Mouse (Mus musculus): ENCODE measurements around the gene Prm1. TPM values are rescaled to one million over a fixed set of nuclear protein-coding genes. Genes with fewer than 3 reads are reported as not detected.

The Prm1 gene
- total RNA-seq, 2 experiments from 2014 or later = not detected

GRCm38 (mm10) chr16:10783451-10783850 is 22.2 kb downstream of the Prm1 start:
- DNase-seq (ENCODE audit: low spot score in 2 of 2) = no peak

- DNase-seq (ENCODE audit: low spot score in 2 of 2) = no peak
Observed at GRCm38 (mm10) chr16:10783152-10783434, 22.5 kb downstream of the Prm1 start.

- DNase-seq (ENCODE audit: low spot score in 2 of 2) = no peak
Observed at GRCm38 (mm10) chr16:10782377-10783151, 23.1 kb downstream of the Prm1 start.

- DNase-seq (ENCODE audit: low spot score in 2 of 2) = no peak
Observed at GRCm38 (mm10) chr16:10781862-10782371, 23.7 kb downstream of the Prm1 start.

GRCm38 (mm10) chr16:10780631-10781120 is 25.0 kb downstream of the Prm1 start:
- DNase-seq (ENCODE audit: low spot score in 2 of 2) = no peak

- DNase-seq (ENCODE audit: low spot score in 2 of 2) = no peak
Observed at GRCm38 (mm10) chr16:10777579-10778160, 28.0 kb downstream of the Prm1 start.

- DNase-seq (ENCODE audit: low spot score in 2 of 2) = no peak
Observed at GRCm38 (mm10) chr16:10776322-10776721, 29.3 kb downstream of the Prm1 start.

- DNase-seq (ENCODE audit: low spot score in 2 of 2) = no peak
Observed at GRCm38 (mm10) chr16:10774726-10775125, 30.9 kb downstream of the Prm1 start.

GRCm38 (mm10) chr16:10773543-10773942 is 32.1 kb downstream of the Prm1 start:
- no peak for DNase-seq (ENCODE audit: low spot score in 2 of 2)

- DNase-seq (ENCODE audit: low spot score in 2 of 2) = no peak
Observed at GRCm38 (mm10) chr16:10771769-10772510, 33.7 kb downstream of the Prm1 start.

- no peak for DNase-seq (ENCODE audit: low spot score in 2 of 2)
Observed at GRCm38 (mm10) chr16:10770531-10771325, 34.9 kb downstream of the Prm1 start.

- peak; percentile 21 to 38 for DNase-seq (ENCODE audit: low spot score in 2 of 2)
Observed at GRCm38 (mm10) chr16:10769661-10770060, 36.0 kb downstream of the Prm1 start.

GRCm38 (mm10) chr16:10768821-10769220 is 36.8 kb downstream of the Prm1 start:
- no peak for DNase-seq (ENCODE audit: low spot score in 2 of 2)

- peak; percentile 70 to 85 for DNase-seq (ENCODE audit: low spot score in 2 of 2)
Observed at GRCm38 (mm10) chr16:10767158-10767557, 38.5 kb downstream of the Prm1 start.

GRCm38 (mm10) chr16:10764323-10764722 is 41.3 kb downstream of the Prm1 start:
- DNase-seq (ENCODE audit: low spot score in 2 of 2) = no peak

GRCm38 (mm10) chr16:10763540-10764264 is 41.9 kb downstream of the Prm1 start:
- DNase-seq (ENCODE audit: low spot score in 2 of 2) = no peak

GRCm38 (mm10) chr16:10762569-10763180 is 43.0 kb downstream of the Prm1 start:
- DNase-seq (ENCODE audit: low spot score in 2 of 2) = no peak

- DNase-seq (ENCODE audit: low spot score in 2 of 2) = no peak
Observed at GRCm38 (mm10) chr16:10761182-10761581, 44.5 kb downstream of the Prm1 start.

- DNase-seq (ENCODE audit: low spot score in 2 of 2) = no peak
Observed at GRCm38 (mm10) chr16:10756168-10756567, 49.5 kb downstream of the Prm1 start.

Measured in left cerebral cortex, adult 18-20 months (tissue).